Mouse (Mus musculus) thymus, adult 2 months (tissue): ENCODE measurements around the gene Akap5. TPM values are rescaled to one million over a fixed set of nuclear protein-coding genes. Genes with fewer than 3 reads are reported as not detected.

Source experiments
- DNase-seq: peaks from one replicate; pipeline ENCODE4 v3.0.0; 2021
- H3K27ac ChIP-seq: fragments of 200-500 bp; 2 replicates; pipeline ENCODE4 v1.5.1; 2012; ENCODE audit warnings: low read length, control low read depth; ENCODE audit not compliant: control insufficient read depth, insufficient read depth
- H3K27me3 ChIP-seq: fragments of 200-500 bp; 2 replicates; pipeline ENCODE4 v1.6.1; 2012; ENCODE audit warnings: mild to moderate bottlenecking, low read length, moderate library complexity, mixed read lengths; ENCODE audit not compliant: control insufficient read depth, insufficient read depth
- H3K36me3 ChIP-seq: fragments of 200-500 bp; 2 replicates; pipeline ENCODE4 v1.6.1; 2012; ENCODE audit warnings: mild to moderate bottlenecking, low read length, moderate library complexity; ENCODE audit not compliant: control insufficient read depth, insufficient read depth
- H3K4me1 ChIP-seq: fragments of 200-500 bp; replicated peaks from 2 replicates; pipeline ENCODE4 v1.6.1; 2012; ENCODE audit warnings: low read length; ENCODE audit not compliant: control insufficient read depth, insufficient read depth
- H3K4me3 ChIP-seq: fragments of 200-500 bp; 2 replicates; pipeline ENCODE4 v1.5.1; 2012; ENCODE audit warnings: mild to moderate bottlenecking, low read length, control low read depth, moderate library complexity; ENCODE audit not compliant: control insufficient read depth, insufficient read depth
- CTCF ChIP-seq: fragments of 200-500 bp; IDR thresholded peaks from 2 replicates; pipeline ENCODE4 v1.5.1; 2012; ENCODE audit warnings: mild to moderate bottlenecking, control low read depth, low read length, moderate library complexity, borderline replicate concordance; ENCODE audit not compliant: control insufficient read depth, poor library complexity, insufficient read depth; ENCODE audit errors: extremely low read depth
- POLR2A ChIP-seq: fragments of 200-500 bp; IDR thresholded peaks from 2 replicates; pipeline ENCODE4 v1.6.1; 2012; ENCODE audit warnings: mild to moderate bottlenecking, low read length, control low read depth, moderate library complexity; ENCODE audit not compliant: control insufficient read depth, poor library complexity, insufficient read depth; ENCODE audit errors: extremely low read depth
- WGBS: fragments of 180-500 bp; shearing (Covaris S2); methylation state at CpG from one replicate; pipeline ENCODE4 v1.1.7; 2018; 5-methylcytosine and 5-hydroxymethylcytosine counted together
- polyA plus RNA-seq: library from polyadenylated mRNA; depleted of rRNA; stranded (reverse); fragments of >200 nt; gene quantifications from 2 replicates; pipeline ENCODE4 v1.2.3, GENCODE M21; 2012

Akap5 gene
- polyA plus RNA-seq, 1 experiment, result 0.16 TPM

DNA sequence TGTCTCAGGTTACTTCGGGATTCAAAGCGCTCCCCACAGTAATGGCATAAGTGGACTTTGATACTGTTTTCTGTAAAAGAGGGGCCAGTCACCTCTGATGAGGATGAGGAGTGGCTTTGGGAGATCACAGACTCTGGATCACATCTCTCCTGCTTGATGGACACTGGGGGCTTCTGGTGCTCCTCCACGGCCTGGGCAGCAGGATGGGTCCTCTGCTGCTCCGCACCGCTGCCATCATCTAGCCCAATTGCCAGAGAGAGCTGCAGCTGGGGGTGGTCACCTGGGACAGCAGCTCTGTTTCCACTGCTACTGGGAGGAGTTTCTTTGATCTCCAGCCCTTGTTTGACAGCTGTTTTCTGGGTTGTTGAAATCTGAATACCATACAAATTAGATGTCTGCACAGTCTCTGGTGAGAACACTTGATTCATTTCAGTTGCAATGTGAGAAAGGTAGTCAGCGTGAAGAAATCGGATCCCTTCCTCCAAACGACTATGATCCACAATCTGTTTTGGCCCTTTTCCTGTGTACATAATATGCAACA lies 25.1 kb downstream of the Akap5 start:
- H3K27me3 ChIP-seq, result no peaks in the 10 kb centered on the region
- no peak for DNase-seq
- TF ChIP-seq CTCF, result no peak
- TF ChIP-seq POLR2A, result no peak
- WGBS, result 85% methylated on average over 8 of the region's 8 CpGs
- no peak overlapping the region for H3K27ac ChIP-seq
- no peak overlapping the region for H3K4me3 ChIP-seq
- peaks cover 6% of the 10 kb centered on the region for H3K4me1 ChIP-seq
- peaks cover 11% of the 10 kb centered on the region for H3K36me3 ChIP-seq

DNA sequence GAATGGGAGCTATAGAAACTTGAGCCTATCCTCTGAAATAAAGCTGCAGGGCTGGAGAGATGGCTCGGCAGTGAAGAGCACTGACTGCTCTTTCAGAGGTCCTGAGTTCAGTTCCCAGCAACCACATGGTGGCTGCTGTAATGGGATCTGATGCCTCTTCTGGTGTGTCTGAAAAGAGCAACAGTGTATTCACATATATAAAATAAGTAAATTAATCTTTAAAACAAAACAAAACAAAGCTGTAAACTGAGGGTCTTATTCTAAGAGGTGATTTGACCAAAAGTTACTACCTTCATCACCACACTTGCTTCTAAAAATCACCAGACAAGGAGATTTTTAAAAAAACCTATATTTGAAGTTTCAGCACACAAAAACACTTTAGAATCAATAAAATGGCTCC lies 36.2 kb downstream of the Akap5 start:
- Histone ChIP-seq H3K27me3 (no peaks in the 10 kb centered on the region), H3K36me3 (no peaks in the 10 kb centered on the region), H3K27ac (peak overlapping the region; percentile 68; the same call in 1 of the 2 replicates), H3K4me3 (no peak overlapping the region), H3K4me1 (peaks cover 29% of the 10 kb centered on the region)
- TF ChIP-seq POLR2A, result no peak
- TF ChIP-seq CTCF, result no peak
- DNase-seq, result no peak
- 64% methylated on average over 1 of the region's 1 CpGs for WGBS

DNA sequence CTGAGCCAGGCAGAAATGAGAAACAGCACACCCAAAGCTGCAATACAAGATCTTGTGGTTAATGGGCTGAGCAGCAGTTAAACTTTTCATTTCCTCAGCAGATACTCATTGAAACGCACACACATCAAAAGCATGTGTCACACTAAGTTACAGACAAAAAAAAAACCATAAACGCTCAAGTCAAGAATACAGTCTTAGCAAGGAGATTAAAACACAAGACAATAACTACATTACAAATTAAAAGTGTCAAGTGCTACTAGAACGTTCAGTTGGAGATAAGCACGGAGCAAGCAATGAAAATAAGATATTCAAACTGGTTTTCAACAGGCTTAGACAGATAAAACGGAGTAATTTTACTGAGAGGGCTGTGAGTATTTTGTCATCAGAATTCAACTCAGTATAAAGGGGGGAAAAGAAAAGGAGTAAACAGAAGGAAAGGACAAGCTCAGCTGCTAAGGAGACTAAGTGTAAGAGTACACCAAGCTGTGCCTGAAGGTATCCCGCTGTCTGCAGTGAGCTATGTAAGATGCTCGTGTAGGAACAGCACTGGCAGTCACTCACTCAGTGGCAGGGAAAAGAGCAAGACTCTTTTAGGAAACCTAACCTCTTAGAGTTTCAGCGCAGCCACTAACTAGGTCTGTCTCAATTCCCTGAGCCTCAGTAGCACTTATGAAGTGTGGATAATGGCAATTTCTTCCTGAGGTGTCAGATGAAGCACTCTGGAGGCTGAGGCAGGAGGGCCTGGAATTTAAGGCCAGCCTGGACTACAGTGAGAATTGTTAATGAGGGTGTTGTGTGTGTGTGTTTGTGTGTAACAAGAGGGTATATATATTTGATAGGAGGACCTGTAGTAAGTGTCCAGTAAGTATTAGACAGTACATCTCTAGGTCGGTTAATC lies 37.0 kb downstream of the Akap5 start:
- H3K27me3 ChIP-seq, result no peaks in the 10 kb centered on the region
- peak overlapping the region; percentile 98 for H3K27ac ChIP-seq
- WGBS, result 17% methylated on average over 9 of the region's 9 CpGs
- H3K36me3 ChIP-seq, result no peaks in the 10 kb centered on the region
- H3K4me3 ChIP-seq, result peak overlapping the region; percentile 47
- no peak for TF ChIP-seq POLR2A
- no peak for TF ChIP-seq CTCF
- H3K4me1 ChIP-seq, result peaks cover 29% of the 10 kb centered on the region
- no peak for DNase-seq

DNA sequence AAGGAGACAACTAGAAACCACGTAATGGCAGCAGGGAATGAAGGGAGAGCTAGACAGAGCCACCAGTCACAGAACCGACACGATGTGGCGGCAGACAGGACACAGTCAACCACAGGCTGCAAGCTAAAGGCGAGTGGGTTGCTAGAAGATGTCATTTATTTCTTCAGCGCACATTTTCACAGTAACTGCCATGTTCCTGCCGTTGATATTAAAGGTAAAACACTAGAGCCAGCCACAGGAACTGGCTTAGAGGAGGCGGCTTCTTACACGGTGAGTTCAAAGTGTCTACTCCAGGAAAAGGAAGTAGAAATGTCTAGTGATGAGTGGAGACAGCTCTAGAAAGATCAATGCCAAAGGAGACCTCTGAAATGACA lies 37.6 kb downstream of the Akap5 start:
- DNase-seq, result no peak
- H3K27ac ChIP-seq, result peak overlapping the region; percentile 100

DNA sequence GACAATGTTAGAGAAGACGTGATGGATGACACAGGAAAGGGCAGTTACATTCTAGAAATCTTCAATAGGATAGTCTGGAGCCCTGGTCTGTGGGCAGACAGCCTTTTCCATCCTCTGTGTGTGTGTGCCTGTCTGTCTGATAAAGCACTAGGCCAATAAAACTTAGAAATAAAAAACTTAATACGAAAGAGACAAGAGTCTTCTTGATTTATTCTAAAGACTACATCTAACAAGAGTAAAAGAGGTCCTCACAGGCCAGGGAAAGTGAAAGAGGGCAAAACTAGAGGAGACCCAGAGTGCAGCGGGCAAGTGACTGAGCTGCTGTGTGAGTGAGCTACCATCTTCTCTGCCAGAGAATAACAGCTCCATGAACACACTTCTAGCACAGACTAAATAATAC lies 41.6 kb downstream of the Akap5 start:
- WGBS, result 57% methylated on average over 3 of the region's 3 CpGs
- no peaks in the 10 kb centered on the region for H3K27me3 ChIP-seq
- no peak overlapping the region for H3K4me3 ChIP-seq
- no peak for TF ChIP-seq POLR2A
- TF ChIP-seq CTCF, result no peak
- no peaks in the 10 kb centered on the region for H3K36me3 ChIP-seq
- peaks cover 30% of the 10 kb centered on the region for H3K4me1 ChIP-seq
- DNase-seq, result no peak
- H3K27ac ChIP-seq, result peak overlapping the region; percentile 73

More for the DNA sequence above, 37.6 kb downstream of the Akap5 start:
- Histone ChIP-seq H3K4me1 (peaks cover 29% of the 10 kb centered on the region), H3K4me3 (peak overlapping the region; percentile 47), H3K36me3 (no peaks in the 10 kb centered on the region), H3K27me3 (no peaks in the 10 kb centered on the region)
- no peak for TF ChIP-seq POLR2A
- no peak for TF ChIP-seq CTCF
- WGBS, result 6% methylated on average over 9 of the region's 9 CpGs

DNA sequence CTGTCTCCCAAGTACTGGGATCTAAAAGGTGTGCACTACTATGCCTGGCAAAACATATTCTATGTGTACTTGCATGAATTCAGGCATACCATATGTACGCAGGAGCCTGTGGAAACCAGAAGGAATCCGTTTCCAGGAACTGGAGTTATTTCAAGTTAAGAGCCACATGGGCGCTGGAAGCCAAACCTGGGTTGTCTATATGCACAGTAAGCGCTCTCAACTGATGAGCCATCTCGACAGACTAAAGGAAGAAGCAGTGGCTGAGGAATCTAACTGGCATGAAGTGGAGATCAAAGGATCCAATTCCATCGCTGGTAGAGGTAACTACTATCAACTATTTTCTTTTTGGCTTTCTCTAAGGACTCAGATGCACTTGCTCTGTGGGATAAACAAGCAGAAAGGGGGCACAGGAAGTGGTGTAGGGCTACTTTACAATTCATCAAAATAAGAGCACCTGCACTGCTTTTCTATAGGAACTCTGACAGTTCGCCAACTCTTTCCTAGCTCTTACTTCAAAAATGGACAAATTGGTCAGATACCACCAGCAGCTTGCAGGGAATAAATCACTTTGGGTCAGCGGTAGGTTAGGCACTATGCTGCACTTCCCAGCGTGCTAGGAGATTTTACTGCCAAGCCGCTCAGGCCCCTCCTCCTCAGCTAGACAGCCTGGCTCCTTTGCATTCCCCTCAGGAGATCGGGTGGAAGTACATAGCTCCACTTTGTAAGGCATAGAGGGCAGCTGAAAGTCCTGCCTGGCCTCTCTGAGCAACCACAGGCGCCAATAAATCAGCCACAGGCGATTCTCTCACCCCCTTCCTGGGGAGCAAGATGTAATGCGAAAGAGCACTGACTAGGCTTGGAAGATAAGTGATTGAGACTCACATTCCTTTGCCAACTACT lies 42.7 kb downstream of the Akap5 start:
- Histone ChIP-seq H3K27me3 (no peaks in the 10 kb centered on the region), H3K4me1 (peaks cover 28% of the 10 kb centered on the region), H3K4me3 (peak overlapping the region; percentile 55), H3K27ac (peak overlapping the region; percentile 95), H3K36me3 (no peaks in the 10 kb centered on the region)
- no peak for TF ChIP-seq POLR2A
- no peak for TF ChIP-seq CTCF
- 4% methylated on average over 14 of the region's 14 CpGs for WGBS
- peak; percentile 54 for DNase-seq
